Mouse (Mus musculus): ENCODE measurements at regions not wholly inside any gene's neighbourhood (a gene's known extent, or its start where the extent isn't known, plus 50 kb on each side); places are given as distances from the start of the nearest gene placed in this dataset.

- 34% methylated on average over 5 of the region's 5 CpGs for WGBS
- Histone ChIP-seq H3K36me3 (ENCODE audit: control insufficient read depth, insufficient read depth, low read length) (no peaks in the 10 kb centered on the region), H3K4me1 (ENCODE audit: control insufficient read depth, insufficient read depth, low read length) (peaks cover 11% of the 10 kb centered on the region; the same call in 1 of the 2 replicates), H3K27ac (replicated peaks; ENCODE audit: insufficient read depth, low read depth, low read length) (no peak overlapping the region), H3K9ac (ENCODE audit: low read depth, low read length) (no peak overlapping the region), H3K27me3 (ENCODE audit: control insufficient read depth, insufficient read depth, low read length) (no peaks in the 10 kb centered on the region), H3K79me2 (ENCODE audit: control insufficient read depth, insufficient read depth, low read length) (no peaks in the 10 kb centered on the region), H3K4me3 (ENCODE audit: insufficient read depth, low read depth, low read length) (no peak overlapping the region)
- DNase-seq (ENCODE audit: extremely low read depth, low read depth, low spot score): peak; percentile 57
- TF ChIP-seq POLR2A (IDR thresholded peaks at IDR 0.05; ENCODE audit: extremely low read depth, insufficient read depth, low read length) (no peak), CTCF (IDR thresholded peaks at IDR 0.05; ENCODE audit: low read depth, low read length) (no peak)
Measured at GRCm38 (mm10) chr17:45813956-45814355, 80.3 kb upstream of the 1600014C23Rik start.

GRCm38 (mm10) chr17:45812289-45812955, 78.8 kb upstream of the 1600014C23Rik start:
- no peak overlapping the region for H3K9ac ChIP-seq (ENCODE audit: low read depth, low read length)
- WGBS: 44% methylated on average over 9 of the region's 9 CpGs

GRCm38 (mm10) chr17:45811632-45812221, 78.1 kb upstream of the 1600014C23Rik start:
- no peaks in the 10 kb centered on the region for H3K79me2 ChIP-seq (ENCODE audit: control insufficient read depth, insufficient read depth, low read length)
- H3K27me3 ChIP-seq (ENCODE audit: control insufficient read depth, insufficient read depth, low read length): no peaks in the 10 kb centered on the region
- WGBS: 68% methylated on average over 11 of the region's 11 CpGs
- peaks cover 11% of the 10 kb centered on the region; the same call in 1 of the 2 replicates for H3K4me1 ChIP-seq (ENCODE audit: control insufficient read depth, insufficient read depth, low read length)
- no peak overlapping the region for H3K27ac ChIP-seq (replicated peaks; ENCODE audit: insufficient read depth, low read depth, low read length)
- no peak overlapping the region for H3K9ac ChIP-seq (ENCODE audit: low read depth, low read length)
- H3K4me3 ChIP-seq (ENCODE audit: insufficient read depth, low read depth, low read length): no peak overlapping the region
- TF ChIP-seq POLR2A (IDR thresholded peaks at IDR 0.05; ENCODE audit: extremely low read depth, insufficient read depth, low read length) (no peak), CTCF (IDR thresholded peaks at IDR 0.05; ENCODE audit: low read depth, low read length) (no peak)
- no peaks in the 10 kb centered on the region for H3K36me3 ChIP-seq (ENCODE audit: control insufficient read depth, insufficient read depth, low read length)
- no peak for DNase-seq (ENCODE audit: extremely low read depth, low read depth, low spot score)

More at GRCm38 (mm10) chr17:45812289-45812955, 78.8 kb upstream of the 1600014C23Rik start:
- TF ChIP-seq POLR2A (IDR thresholded peaks at IDR 0.05; ENCODE audit: extremely low read depth, insufficient read depth, low read length): no peak
- peak; percentile 18; the same call in 1 of the 2 replicates for TF ChIP-seq CTCF (IDR thresholded peaks at IDR 0.05; ENCODE audit: low read depth, low read length)
- DNase-seq (ENCODE audit: extremely low read depth, low read depth, low spot score): peak; percentile 91
- Histone ChIP-seq H3K79me2 (ENCODE audit: control insufficient read depth, insufficient read depth, low read length) (no peaks in the 10 kb centered on the region), H3K4me1 (ENCODE audit: control insufficient read depth, insufficient read depth, low read length) (peaks cover 11% of the 10 kb centered on the region; the same call in 1 of the 2 replicates), H3K4me3 (ENCODE audit: insufficient read depth, low read depth, low read length) (no peak overlapping the region), H3K36me3 (ENCODE audit: control insufficient read depth, insufficient read depth, low read length) (no peaks in the 10 kb centered on the region), H3K27ac (replicated peaks; ENCODE audit: insufficient read depth, low read depth, low read length) (no peak overlapping the region), H3K27me3 (ENCODE audit: control insufficient read depth, insufficient read depth, low read length) (no peaks in the 10 kb centered on the region)

GRCm38 (mm10) chr17:45809728-45810127, 76.1 kb upstream of the 1600014C23Rik start:
- Histone ChIP-seq H3K27ac (replicated peaks; ENCODE audit: insufficient read depth, low read depth, low read length) (no peak overlapping the region), H3K79me2 (ENCODE audit: control insufficient read depth, insufficient read depth, low read length) (no peaks in the 10 kb centered on the region), H3K27me3 (ENCODE audit: control insufficient read depth, insufficient read depth, low read length) (no peaks in the 10 kb centered on the region), H3K4me1 (ENCODE audit: control insufficient read depth, insufficient read depth, low read length) (peaks cover 11% of the 10 kb centered on the region; the same call in 1 of the 2 replicates), H3K9ac (ENCODE audit: low read depth, low read length) (no peak overlapping the region), H3K4me3 (ENCODE audit: insufficient read depth, low read depth, low read length) (no peak overlapping the region), H3K36me3 (ENCODE audit: control insufficient read depth, insufficient read depth, low read length) (no peaks in the 10 kb centered on the region)
- WGBS: 98% methylated on average over 6 of the region's 6 CpGs
- TF ChIP-seq CTCF (IDR thresholded peaks at IDR 0.05; ENCODE audit: low read depth, low read length) (no peak; the same call in 1 of the 2 replicates), POLR2A (IDR thresholded peaks at IDR 0.05; ENCODE audit: extremely low read depth, insufficient read depth, low read length) (no peak)
- DNase-seq (ENCODE audit: extremely low read depth, low read depth, low spot score): no peak

GRCm38 (mm10) chr17:45808374-45808773, 74.7 kb upstream of the 1600014C23Rik start:
- TF ChIP-seq POLR2A (IDR thresholded peaks at IDR 0.05; ENCODE audit: extremely low read depth, insufficient read depth, low read length) (no peak), CTCF (IDR thresholded peaks at IDR 0.05; ENCODE audit: low read depth, low read length) (no peak)
- Histone ChIP-seq H3K4me3 (ENCODE audit: insufficient read depth, low read depth, low read length) (no peak overlapping the region), H3K27ac (replicated peaks; ENCODE audit: insufficient read depth, low read depth, low read length) (no peak overlapping the region), H3K36me3 (ENCODE audit: control insufficient read depth, insufficient read depth, low read length) (no peaks in the 10 kb centered on the region), H3K4me1 (ENCODE audit: control insufficient read depth, insufficient read depth, low read length) (peaks cover 5% of the 10 kb centered on the region; the same call in 1 of the 2 replicates), H3K79me2 (ENCODE audit: control insufficient read depth, insufficient read depth, low read length) (no peaks in the 10 kb centered on the region), H3K9ac (ENCODE audit: low read depth, low read length) (no peak overlapping the region), H3K27me3 (ENCODE audit: control insufficient read depth, insufficient read depth, low read length) (no peaks in the 10 kb centered on the region)
- 65% methylated on average over 4 of the region's 4 CpGs for WGBS
- DNase-seq (ENCODE audit: extremely low read depth, low read depth, low spot score): no peak

- TF ChIP-seq CTCF (IDR thresholded peaks at IDR 0.05; ENCODE audit: low read depth, low read length): no peak
- no peak for TF ChIP-seq POLR2A (IDR thresholded peaks at IDR 0.05; ENCODE audit: extremely low read depth, insufficient read depth, low read length)
- Histone ChIP-seq H3K9ac (ENCODE audit: low read depth, low read length) (no peak overlapping the region), H3K4me1 (ENCODE audit: control insufficient read depth, insufficient read depth, low read length) (no peaks in the 10 kb centered on the region), H3K79me2 (ENCODE audit: control insufficient read depth, insufficient read depth, low read length) (no peaks in the 10 kb centered on the region), H3K27ac (replicated peaks; ENCODE audit: insufficient read depth, low read depth, low read length) (no peak overlapping the region), H3K27me3 (ENCODE audit: control insufficient read depth, insufficient read depth, low read length) (no peaks in the 10 kb centered on the region), H3K4me3 (ENCODE audit: insufficient read depth, low read depth, low read length) (no peak overlapping the region), H3K36me3 (ENCODE audit: control insufficient read depth, insufficient read depth, low read length) (no peaks in the 10 kb centered on the region)
- DNase-seq (ENCODE audit: extremely low read depth, low read depth, low spot score): no peak
- 73% methylated on average over 12 of the region's 13 CpGs for WGBS
Measured at GRCm38 (mm10) chr17:45807452-45807851, 73.8 kb upstream of the 1600014C23Rik start.

Measured in liver, adult 2 months (tissue).